Mouse (Mus musculus): ENCODE results near the gene Mtap.

Gene Mtap

GRCm38 (mm10) chr4:89136906-89137541 lies at the start of gene Mtap:
TSS of gene Mtap (plus strand) at chr4:89137122.
- peak; percentile 72 to 78 for DNase-seq (ENCODE audit: low spot score in 2 of 2)

GRCm38 (mm10) chr4:89089110-89089509 lies 47.8 kb upstream of the Mtap start:
- no peak for DNase-seq (ENCODE audit: low spot score in 2 of 2)

- no peak for DNase-seq (ENCODE audit: low spot score in 2 of 2)
Observed at GRCm38 (mm10) chr4:89090217-89090616, 46.7 kb upstream of the Mtap start.

- peak in 1 of 2 experiments; percentile 10 for DNase-seq (ENCODE audit: low spot score in 2 of 2)
Observed at GRCm38 (mm10) chr4:89092153-89092552, 44.8 kb upstream of the Mtap start.

GRCm38 (mm10) chr4:89094773-89095172 lies 42.1 kb upstream of the Mtap start:
- no peak for DNase-seq (ENCODE audit: low spot score in 2 of 2)

GRCm38 (mm10) chr4:89098261-89098660 lies 38.7 kb upstream of the Mtap start:
- DNase-seq (ENCODE audit: low spot score in 2 of 2), result no peak

GRCm38 (mm10) chr4:89101276-89101675 lies 35.6 kb upstream of the Mtap start:
- no peak for DNase-seq (ENCODE audit: low spot score in 2 of 2)

GRCm38 (mm10) chr4:89102283-89102682 lies 34.6 kb upstream of the Mtap start:
- DNase-seq (ENCODE audit: low spot score in 2 of 2), result no peak

- no peak for DNase-seq (ENCODE audit: low spot score in 2 of 2)
Observed at GRCm38 (mm10) chr4:89105486-89105885, 31.4 kb upstream of the Mtap start.

GRCm38 (mm10) chr4:89106505-89106904 lies 30.4 kb upstream of the Mtap start:
- DNase-seq (ENCODE audit: low spot score in 2 of 2), result no peak

- no peak for DNase-seq (ENCODE audit: low spot score in 2 of 2)
Observed at GRCm38 (mm10) chr4:89112168-89112710, 24.7 kb upstream of the Mtap start.

GRCm38 (mm10) chr4:89112782-89113181 lies 24.1 kb upstream of the Mtap start:
- no peak for DNase-seq (ENCODE audit: low spot score in 2 of 2)

GRCm38 (mm10) chr4:89116006-89116405 lies 20.9 kb upstream of the Mtap start:
- no peak for DNase-seq (ENCODE audit: low spot score in 2 of 2)

GRCm38 (mm10) chr4:89119900-89120299 lies 17.0 kb upstream of the Mtap start:
- no peak for DNase-seq (ENCODE audit: low spot score in 2 of 2)

- DNase-seq (ENCODE audit: low spot score in 2 of 2), result no peak
Observed at GRCm38 (mm10) chr4:89120353-89120752, 16.6 kb upstream of the Mtap start.

- no peak for DNase-seq (ENCODE audit: low spot score in 2 of 2)
Observed at GRCm38 (mm10) chr4:89123446-89124243, 13.3 kb upstream of the Mtap start.

- DNase-seq (ENCODE audit: low spot score in 2 of 2), result no peak
Observed at GRCm38 (mm10) chr4:89127674-89128073, 9.2 kb upstream of the Mtap start.

GRCm38 (mm10) chr4:89128080-89128936 lies 8.6 kb upstream of the Mtap start:
- DNase-seq (ENCODE audit: low spot score in 2 of 2), result peak in 1 of 2 experiments; percentile 32

GRCm38 (mm10) chr4:89128937-89129277 lies 8.0 kb upstream of the Mtap start:
- no peak for DNase-seq (ENCODE audit: low spot score in 2 of 2)

GRCm38 (mm10) chr4:89129311-89129913 lies 7.5 kb upstream of the Mtap start:
- peak; percentile 27 to 73 for DNase-seq (ENCODE audit: low spot score in 2 of 2)

GRCm38 (mm10) chr4:89131795-89132194 lies 5.1 kb upstream of the Mtap start:
- no peak for DNase-seq (ENCODE audit: low spot score in 2 of 2)

GRCm38 (mm10) chr4:89136356-89136755 lies 566 bp upstream of the Mtap start:
- DNase-seq (ENCODE audit: low spot score in 2 of 2), result no peak

Data from thymus, postnatal 10 days (tissue).